Mouse (Mus musculus): ENCODE results near the gene Fam98c.

The Fam98c gene

DNA sequence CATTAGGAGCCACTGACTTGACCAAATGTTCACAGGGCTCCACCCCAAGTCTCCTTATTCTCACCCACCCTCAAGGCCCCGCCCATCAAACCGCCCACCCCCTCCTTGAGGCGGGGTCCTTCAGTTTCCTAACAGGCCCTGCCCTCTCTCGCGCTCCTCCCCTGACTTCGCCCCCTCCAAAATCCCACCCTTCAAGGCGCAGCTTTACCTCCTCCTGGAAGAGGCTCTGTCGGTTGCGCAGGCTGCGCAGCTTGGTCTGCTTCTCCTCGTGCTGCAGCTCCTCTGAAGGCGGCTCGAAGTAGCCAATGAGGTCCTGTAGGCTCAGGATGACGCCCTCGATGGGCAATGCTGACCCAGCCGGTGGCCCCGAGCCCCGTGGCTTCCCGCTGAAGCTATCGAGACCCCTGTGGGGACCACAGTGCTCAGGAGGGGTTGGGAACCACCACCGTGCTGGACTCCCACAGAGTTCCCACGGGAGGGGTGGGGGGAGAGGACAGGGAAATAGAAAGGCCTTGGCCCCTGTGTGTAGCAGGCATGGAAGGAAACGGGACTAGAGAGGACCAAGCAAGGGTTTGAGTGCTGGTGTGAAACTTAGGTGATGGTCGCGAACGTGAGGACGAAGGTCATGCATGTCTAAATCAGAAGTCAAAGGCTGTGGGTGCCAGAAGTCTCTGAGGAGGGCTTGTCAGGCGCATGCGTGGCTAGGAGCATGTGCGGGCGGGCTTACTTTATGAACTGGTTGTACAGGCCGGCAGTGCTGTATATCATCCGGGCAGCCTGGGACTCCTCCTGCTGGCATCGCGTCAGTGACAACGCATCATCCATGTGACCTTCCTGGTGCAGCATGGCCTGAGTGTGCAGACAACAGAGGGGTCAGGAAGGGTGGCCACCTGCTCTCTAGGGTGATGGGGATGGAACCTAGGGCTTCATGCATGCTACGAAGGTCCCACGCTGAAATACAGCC, 46.8 kb downstream of the Fam98c start:
- no peak for DNase-seq (ENCODE audit: extremely low read depth, low read depth)

All from MEL-GATA-1-ER (cell line).